In genomic region chr5:89000598-89000997, GRCm38 (mm10) we compare ENCODE assay signal across 16 mouse cellular contexts.
"Had no signal": no experiment of that assay in that cellular context is flagged by ENCODE, and none has a peak within 500 bp of the region (broad histone marks: within the 10 kb centered on the region; RNA-seq: fewer than 3 reads in every experiment).

No protein-coding gene starts in this region.

- DNase-seq: retina, postnatal 1 day; right cerebral cortex, adult 18-20 months; right cerebral cortex, postnatal 14 days; right cerebral cortex, postnatal 25 days; right cerebral cortex, postnatal 4 days; spleen, adult 18-20 months; thymus, adult 18-20 months; thymus, postnatal 14 days; thymus, postnatal 25 days; thymus, postnatal 36 days; thymus, postnatal 4 days had no signal

- H3K4me3 ChIP-seq: neural tube, embryonic 12.5 days; neural tube, embryonic 13.5 days; neural tube, embryonic 15.5 days; stomach, embryonic 15.5 days had no signal

- H3K27ac ChIP-seq: neural tube, embryonic 12.5 days; neural tube, embryonic 13.5 days; neural tube, embryonic 15.5 days; stomach, embryonic 15.5 days; stomach, postnatal 0 days had no signal

- H3K36me3 ChIP-seq: neural tube, embryonic 12.5 days; neural tube, embryonic 13.5 days; neural tube, embryonic 15.5 days; stomach, embryonic 15.5 days had no signal

- H3K27me3 ChIP-seq: neural tube, embryonic 12.5 days; neural tube, embryonic 13.5 days; neural tube, embryonic 15.5 days; stomach, embryonic 15.5 days had no signal

- H3K4me1 ChIP-seq: neural tube, embryonic 12.5 days; neural tube, embryonic 13.5 days; neural tube, embryonic 15.5 days; stomach, embryonic 15.5 days had no signal
